Mouse (Mus musculus): ENCODE data around the gene Hps4. TPM values are rescaled to one million over a fixed set of nuclear protein-coding genes. Genes with fewer than 3 reads are reported as not detected.

Hps4 gene
- polyA plus RNA-seq, 2 experiments from 2014 or later, result 15.2 to 18.3 TPM

- ATAC-seq, result peak; percentile 73
Measured at GRCm38 (mm10) chr5:112324637-112325545, 18.0 kb upstream of the Hps4 start.

DNA sequence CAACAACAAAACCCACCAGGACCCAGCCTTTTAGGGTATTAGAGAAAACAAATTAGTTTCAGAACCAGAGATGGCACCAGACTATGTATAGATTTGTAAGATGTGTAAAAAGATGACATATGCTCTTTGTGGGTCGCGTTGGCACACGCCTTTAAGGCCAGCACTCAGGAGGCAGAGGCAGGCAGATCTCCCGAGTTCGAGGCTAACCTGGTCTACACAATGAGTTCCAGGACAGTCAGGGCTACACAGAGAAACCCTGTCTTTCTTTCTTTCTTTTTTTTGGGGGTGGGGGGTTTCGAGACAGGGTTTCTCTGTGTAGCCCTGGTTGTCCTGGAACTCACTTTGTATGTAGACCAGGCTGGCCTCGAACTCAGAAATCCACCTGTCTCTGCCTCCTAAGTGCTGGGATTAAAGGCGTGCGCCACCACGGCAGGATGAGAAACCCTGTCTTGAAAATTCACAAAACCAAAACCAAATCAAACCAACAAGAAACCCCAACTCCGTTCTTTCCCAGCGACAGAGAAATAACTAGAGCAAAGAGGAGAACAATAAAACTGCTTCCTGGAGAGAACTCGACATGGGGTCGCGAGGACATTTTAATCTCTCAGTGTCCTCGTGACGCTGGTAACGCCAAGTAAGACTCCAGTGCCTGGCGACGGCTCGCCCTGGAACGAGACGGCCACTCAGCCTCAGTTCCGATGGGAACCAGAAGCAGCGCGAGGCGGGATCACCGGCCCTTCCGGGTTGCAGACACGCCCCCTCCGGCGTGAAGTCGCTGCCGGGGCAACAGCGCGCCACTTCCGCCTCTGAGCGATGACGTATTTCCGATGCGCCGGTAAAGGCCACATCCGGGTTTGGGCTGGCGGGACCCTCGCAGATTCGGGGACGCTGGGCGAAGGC lies 17.1 kb upstream of the Hps4 start, which contains the start of gene Tfip11:
Gene Tfip11 (plus strand): TSS at position 813 of the 900 bp plus-strand sequence.
- peak; percentile 63 for ATAC-seq

DNA sequence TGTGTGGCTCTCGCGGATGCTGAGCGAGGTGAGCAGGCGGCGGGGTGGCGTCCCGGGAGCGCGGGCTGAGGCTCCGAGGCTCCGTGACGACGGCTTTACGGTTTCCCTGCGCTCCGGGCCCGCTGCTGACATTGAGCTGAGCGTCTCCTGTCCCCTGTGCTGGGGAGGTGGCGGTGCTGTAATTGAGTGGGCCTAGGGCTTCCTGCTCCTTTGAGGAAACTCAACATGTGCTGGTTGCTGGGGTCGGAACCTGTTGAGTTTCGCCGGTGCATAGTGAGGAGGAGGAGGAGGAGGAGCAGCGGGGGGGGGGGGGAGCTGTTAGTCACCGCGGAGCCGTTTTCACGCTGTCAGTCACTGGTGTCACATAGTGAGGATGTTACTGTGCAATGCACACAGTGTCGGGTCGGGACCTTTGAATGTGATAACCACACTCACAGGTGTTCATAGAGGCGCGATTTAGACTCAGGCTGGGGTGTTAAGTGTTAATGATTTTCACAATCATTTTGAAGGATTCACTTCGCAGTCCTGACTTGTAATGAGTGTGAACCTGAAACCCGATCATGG lies 16.4 kb upstream of the Hps4 start:
- peak; percentile 11 for ATAC-seq

DNA sequence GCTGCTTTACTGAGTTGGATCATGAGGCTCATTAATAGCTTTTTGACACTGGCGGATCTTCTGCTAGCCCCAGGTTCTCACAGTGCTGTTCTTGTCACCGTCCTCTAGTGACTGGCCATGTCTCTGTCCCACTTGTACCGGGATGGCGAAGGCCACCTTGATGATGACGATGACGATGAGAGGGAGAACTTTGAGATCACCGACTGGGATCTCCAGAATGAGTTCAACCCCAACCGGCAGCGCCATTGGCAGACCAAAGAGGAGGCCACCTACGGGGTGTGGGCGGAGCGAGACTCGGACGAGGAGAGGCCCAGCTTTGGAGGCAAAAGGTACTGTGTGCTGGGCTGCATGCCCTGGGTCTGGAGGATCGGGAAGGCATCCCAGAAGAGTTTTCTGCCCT lies 15.0 kb upstream of the Hps4 start:
- ATAC-seq, result no peak

GRCm38 (mm10) chr5:112329805-112330564 lies 12.9 kb upstream of the Hps4 start:
- ATAC-seq, result no peak

DNA sequence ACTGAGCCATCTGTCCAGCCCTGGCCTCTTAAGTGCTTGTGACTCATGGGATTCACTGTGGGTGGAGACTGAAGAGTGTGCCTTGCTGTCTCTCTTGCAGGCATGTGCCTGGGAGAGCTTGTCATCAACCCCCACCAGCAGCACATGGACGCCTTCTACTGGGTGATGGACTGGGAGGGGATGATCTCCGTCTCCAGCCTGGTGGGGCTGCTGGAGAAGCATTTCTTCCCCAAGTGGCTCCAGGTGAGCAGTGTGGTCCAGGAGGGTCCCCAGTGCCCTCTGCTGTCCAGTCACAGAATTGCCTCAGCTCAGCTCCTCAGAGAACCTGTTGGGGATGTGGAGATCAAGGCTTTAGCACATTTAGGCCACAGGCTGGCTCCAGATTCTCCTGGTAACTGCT lies 7.4 kb upstream of the Hps4 start:
- peak; percentile 61 for ATAC-seq

DNA sequence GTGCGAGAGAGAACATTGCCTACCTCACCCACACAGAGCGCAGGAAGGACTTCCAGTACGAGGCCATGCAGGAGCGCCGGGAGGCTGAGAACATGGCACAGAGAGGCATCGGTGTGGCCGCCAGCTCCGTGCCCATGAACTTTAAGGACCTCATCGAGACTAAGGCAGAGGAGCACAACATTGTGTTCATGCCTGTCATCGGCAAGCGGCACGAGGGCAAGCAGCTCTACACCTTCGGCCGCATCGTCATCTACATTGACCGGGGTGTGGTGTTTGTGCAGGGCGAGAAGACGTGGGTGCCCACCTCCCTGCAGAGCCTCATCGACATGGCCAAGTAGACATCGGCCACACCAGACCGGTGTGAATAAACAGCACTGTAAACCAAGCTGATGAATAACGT lies 5.9 kb upstream of the Hps4 start:
- no peak for ATAC-seq

DNA sequence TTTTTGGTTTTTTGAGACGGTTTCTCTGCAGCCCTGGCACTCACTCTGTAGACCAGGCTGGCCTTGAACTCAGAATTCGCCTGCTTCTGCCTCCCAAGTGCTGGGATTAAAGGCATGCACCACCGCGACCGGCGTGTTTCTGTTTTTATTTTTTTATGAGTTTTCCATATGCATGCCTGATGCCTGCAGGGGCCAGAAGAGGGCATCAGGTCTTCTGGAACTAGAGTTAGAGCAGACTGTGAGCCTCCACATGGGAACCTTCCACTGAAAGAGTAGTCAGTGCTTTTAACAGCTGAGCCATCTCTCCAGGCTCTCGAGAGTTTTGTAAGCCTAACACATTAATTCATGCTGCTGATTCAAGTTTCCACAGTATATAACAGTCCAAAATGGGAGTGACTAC lies 3.7 kb upstream of the Hps4 start:
- no peak for ATAC-seq

DNA sequence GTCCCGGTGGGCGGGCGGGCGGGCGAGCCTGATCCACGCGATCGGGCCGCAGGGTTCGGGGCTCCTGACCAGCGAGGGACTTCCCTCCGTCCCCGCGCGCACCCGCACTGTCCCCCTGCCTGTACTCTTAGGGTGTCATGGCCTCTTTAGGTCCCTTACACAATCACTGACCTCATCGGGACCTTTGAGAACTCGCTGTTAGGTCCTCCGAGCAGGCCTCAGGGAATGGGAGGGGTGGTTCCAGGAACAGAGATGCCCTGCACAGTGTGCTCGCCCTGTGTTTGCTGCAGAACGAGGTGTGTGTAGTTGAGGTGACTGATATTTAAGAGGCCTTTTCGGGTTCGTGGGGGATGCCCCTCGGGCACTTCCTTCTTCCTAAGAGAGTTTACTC lies 317 bp downstream of the Hps4 start:
- ATAC-seq, result peak; percentile 45

DNA sequence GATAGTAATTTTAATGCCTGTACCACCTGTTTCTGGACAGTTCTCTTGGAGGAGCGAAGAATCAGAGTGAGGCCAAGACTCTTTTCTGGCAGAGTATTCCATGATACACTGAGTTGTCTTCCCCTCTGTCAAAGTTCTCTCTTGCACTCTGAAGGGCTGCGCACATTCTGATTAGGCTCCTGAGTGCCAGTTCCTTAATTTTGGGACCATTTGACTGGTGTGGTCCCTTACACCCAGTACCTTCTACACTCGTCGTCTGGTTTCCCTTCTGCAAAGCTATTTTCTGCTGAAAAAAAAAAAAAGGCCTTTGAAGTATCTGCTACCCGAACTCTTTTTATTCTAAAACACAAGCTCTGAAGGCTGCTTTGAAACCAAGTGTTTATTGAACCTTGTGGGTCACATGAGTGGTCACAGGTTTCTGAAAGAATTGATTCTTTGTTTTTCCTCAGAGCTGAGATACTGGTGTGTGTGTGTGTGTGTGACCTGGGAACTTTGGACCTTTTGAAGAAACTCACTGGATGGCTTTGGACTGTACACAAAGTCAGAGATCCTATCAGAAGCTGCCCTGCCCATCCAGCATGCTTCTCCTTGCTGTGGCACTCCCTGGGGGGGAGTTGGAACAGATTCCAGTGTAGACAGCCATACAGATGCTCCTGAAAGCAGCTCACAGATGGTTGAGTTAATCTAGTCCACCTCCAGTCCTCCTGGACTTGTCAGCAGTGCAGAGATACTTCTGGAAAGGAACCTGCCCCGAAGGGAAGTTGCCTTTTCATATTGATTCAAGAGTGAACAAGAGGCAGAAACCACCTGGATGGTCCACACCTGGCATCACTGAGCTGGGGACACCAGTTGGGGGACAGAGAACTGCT lies 1.4 kb downstream of the Hps4 start:
- no peak for ATAC-seq

GRCm38 (mm10) chr5:112346211-112346965 lies 3.5 kb downstream of the Hps4 start:
- no peak for ATAC-seq

- no peak for ATAC-seq
Measured at GRCm38 (mm10) chr5:112349169-112349568, 6.3 kb downstream of the Hps4 start.

GRCm38 (mm10) chr5:112355493-112355892 lies 12.6 kb downstream of the Hps4 start:
- ATAC-seq, result no peak

GRCm38 (mm10) chr5:112355910-112356309 lies 13.0 kb downstream of the Hps4 start, which contains the start of gene Gm6583:
Gm6583 (minus strand) TSS chr5:112356033.
- ATAC-seq, result no peak

- ATAC-seq, result no peak
Measured at GRCm38 (mm10) chr5:112356322-112356721, 13.4 kb downstream of the Hps4 start.

DNA sequence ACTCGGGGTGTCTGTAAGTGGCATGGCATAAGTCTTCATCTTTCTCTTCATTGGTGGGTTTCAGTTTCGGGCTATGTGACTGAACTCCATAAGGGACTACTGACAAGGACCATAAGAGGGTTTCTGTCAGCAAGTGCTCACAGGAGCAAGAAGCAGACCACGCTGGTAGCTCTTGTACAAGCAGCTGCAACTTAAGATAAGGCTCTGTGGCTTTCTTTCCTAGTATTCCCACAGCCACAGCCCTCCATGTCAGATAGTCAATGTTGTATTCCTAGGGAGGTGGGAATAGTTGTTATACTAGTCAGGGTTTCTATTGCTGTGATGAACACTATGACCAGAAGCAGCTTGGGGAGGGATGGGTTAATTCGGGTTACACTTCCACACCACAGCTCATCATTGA lies 16.6 kb downstream of the Hps4 start:
- ATAC-seq, result no peak

DNA sequence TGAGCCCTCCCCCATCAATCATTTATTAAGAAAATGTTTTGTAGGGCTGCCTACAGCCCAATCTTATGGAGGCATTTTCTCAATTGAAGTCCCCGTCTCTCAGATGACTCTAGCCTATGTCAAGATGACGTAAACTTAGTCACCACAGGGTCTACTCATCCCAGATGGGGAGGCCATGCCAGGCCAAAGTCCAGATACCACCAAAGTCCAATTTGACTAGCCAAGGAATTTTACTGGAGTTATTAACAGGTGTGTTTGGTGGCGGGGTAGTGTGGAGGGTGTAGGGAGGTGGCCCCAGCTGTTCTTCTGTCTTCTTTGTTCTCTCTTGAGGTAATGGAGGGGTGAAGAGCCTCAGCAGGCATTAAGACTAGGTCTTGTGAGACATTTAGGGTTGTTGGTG lies 17.2 kb downstream of the Hps4 start:
- ATAC-seq, result no peak

GRCm38 (mm10) chr5:112364184-112364797 lies 21.4 kb downstream of the Hps4 start:
- no peak for ATAC-seq

DNA sequence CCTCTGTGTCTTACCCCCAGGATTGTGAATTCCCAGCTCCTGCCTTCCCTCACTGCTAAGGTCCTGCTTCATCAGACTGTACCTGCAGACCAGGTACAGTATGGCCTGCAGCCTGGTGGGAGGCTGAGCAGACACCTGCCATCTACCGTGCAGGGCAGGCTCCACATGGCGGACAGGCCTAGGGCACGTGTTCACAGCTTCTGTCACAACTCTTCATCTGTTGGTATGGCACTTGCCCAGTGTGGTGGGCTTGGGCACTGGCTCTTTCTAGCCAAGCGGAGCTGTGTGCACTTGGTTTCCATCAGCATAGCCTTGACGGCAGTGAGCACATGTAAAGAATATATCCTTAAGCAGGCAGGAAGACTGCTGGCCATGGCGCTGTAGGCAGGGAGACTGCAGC lies 24.0 kb downstream of the Hps4 start:
- no peak for ATAC-seq

- ATAC-seq, result no peak
Measured at GRCm38 (mm10) chr5:112367338-112367737, 24.5 kb downstream of the Hps4 start.

Data from activated CD4-positive, CD25-positive, alpha-beta regulatory T cell, adult 4 months (primary cell).